In genomic region chr4:148810706-148811105, GRCm38 (mm10) we compare ENCODE assay signal across 19 mouse cellular contexts. TPM values are rescaled to one million over a fixed set of nuclear protein-coding genes. Genes with fewer than 3 reads are reported as not detected.
DNase-seq lines count a peak whose midpoint lies in the region; ATAC-seq and TF ChIP-seq lines count a peak whose summit lies in the region.
"Had no signal": no experiment of that assay in that cellular context is flagged by ENCODE, and none has a peak within 500 bp of the region (broad histone marks: within the 10 kb centered on the region; RNA-seq: fewer than 3 reads in every experiment).

No protein-coding gene starts in this region.

- no peaks in the 10 kb centered on the region for H3K9me3 ChIP-seq in heart, embryonic 15.5 days (replicated peaks)
- H3K9me3 ChIP-seq in neural tube, embryonic 14.5 days (ENCODE audit: control insufficient read depth, low read length), result no peaks in the 10 kb centered on the region
- H3K9me3 ChIP-seq in kidney, embryonic 16.5 days (ENCODE audit: low read length), result no peaks in the 10 kb centered on the region
- H3K9me3 ChIP-seq: embryonic facial prominence, embryonic 15.5 days; stomach, embryonic 15.5 days had no signal

- no peaks in the 10 kb centered on the region for H3K36me3 ChIP-seq in heart, embryonic 15.5 days
- H3K36me3 ChIP-seq in neural tube, embryonic 14.5 days (ENCODE audit: control insufficient read depth, insufficient read depth, low read length), result no peaks in the 10 kb centered on the region
- H3K36me3 ChIP-seq in kidney, embryonic 16.5 days (ENCODE audit: insufficient read depth, low read length), result no peaks in the 10 kb centered on the region
- H3K36me3 ChIP-seq: embryonic facial prominence, embryonic 15.5 days; stomach, embryonic 15.5 days had no signal

- H3K4me3 ChIP-seq in gastrocnemius, adult 2 months, result no peak overlapping the region
- H3K4me3 ChIP-seq in heart, embryonic 15.5 days, result peak overlapping the region; percentile 10; the same call in 1 of the 2 replicates
- H3K4me3 ChIP-seq in neural tube, embryonic 14.5 days (ENCODE audit: low read depth, low read length), result no peak overlapping the region
- H3K4me3 ChIP-seq in kidney, embryonic 16.5 days (ENCODE audit: low read length), result no peak overlapping the region
- H3K4me3 ChIP-seq: embryonic facial prominence, embryonic 15.5 days; stomach, embryonic 15.5 days had no signal

- peak overlapping the region; percentile 40 for H3K4me2 ChIP-seq in heart, embryonic 15.5 days
- H3K4me2 ChIP-seq in neural tube, embryonic 14.5 days (ENCODE audit: low read depth, low read length), result peak overlapping the region; percentile 2; the same call in 1 of the 2 replicates
- H3K4me2 ChIP-seq in kidney, embryonic 16.5 days (replicated peaks; ENCODE audit: low read depth, low read length), result no peak overlapping the region
- H3K4me2 ChIP-seq: embryonic facial prominence, embryonic 15.5 days; stomach, embryonic 15.5 days had no signal

- peaks cover 85% of the 10 kb centered on the region for H3K4me1 ChIP-seq in heart, embryonic 15.5 days (replicated peaks)
- peaks cover 47% of the 10 kb centered on the region; the same call in 1 of the 2 replicates for H3K4me1 ChIP-seq in neural tube, embryonic 14.5 days (ENCODE audit: control insufficient read depth, insufficient read depth, low read length)
- peaks cover 55% of the 10 kb centered on the region for H3K4me1 ChIP-seq in kidney, embryonic 16.5 days (ENCODE audit: insufficient read depth, low read length)

- peak overlapping the region; percentile 44; the same call in 1 of the 2 replicates for H3K9ac ChIP-seq in heart, embryonic 15.5 days
- no peak overlapping the region for H3K9ac ChIP-seq in neural tube, embryonic 14.5 days (replicated peaks; ENCODE audit: low read depth, low read length)
- no peak overlapping the region for H3K9ac ChIP-seq in kidney, embryonic 16.5 days (replicated peaks; ENCODE audit: low read length)
- H3K9ac ChIP-seq: embryonic facial prominence, embryonic 15.5 days; stomach, embryonic 15.5 days had no signal

- peaks cover 32% of the 10 kb centered on the region for H3K27me3 ChIP-seq in heart, embryonic 15.5 days
- H3K27me3 ChIP-seq in neural tube, embryonic 14.5 days (ENCODE audit: control insufficient read depth, insufficient read depth, low read length), result peaks cover 6% of the 10 kb centered on the region
- peaks cover 33% of the 10 kb centered on the region for H3K27me3 ChIP-seq in kidney, embryonic 16.5 days (ENCODE audit: insufficient read depth, low read length)

- intact Hi-C loops in gastrocnemius, adult 2 months (cut with DNase I), result loop anchor here (5.0 kb wide), 2 partner anchors 42 to 237 kb away; no protein-coding TSS in a partner anchor
- intact Hi-C loops in gastrocnemius, postnatal 14 days (cut with DNase I; ENCODE audit: low total_unique reads), result no loop called here
- intact Hi-C loops in heart, postnatal 36 days (cut with DNase I), result loop anchor here (10.0 kb wide), 1 partner anchor 54 kb away; no protein-coding TSS in a partner anchor
- intact Hi-C loops in left cerebral cortex, postnatal 4 days (cut with DNase I), result no loop called here

- H3K27ac ChIP-seq in gastrocnemius, adult 2 months, result peak overlapping the region; percentile 56; the same call in 1 of the 2 replicates
- peak overlapping the region; percentile 50 for H3K27ac ChIP-seq in heart, embryonic 15.5 days
- no peak overlapping the region for H3K27ac ChIP-seq in neural tube, embryonic 14.5 days (ENCODE audit: low read depth, low read length)
- H3K27ac ChIP-seq in kidney, embryonic 16.5 days (ENCODE audit: low read length), result no peak overlapping the region
- H3K27ac ChIP-seq: embryonic facial prominence, embryonic 15.5 days; stomach, embryonic 15.5 days had no signal

- no peak for DNase-seq in gastrocnemius, adult 2 months
- no peak for DNase-seq in gastrocnemius, postnatal 14 days
- no peak for DNase-seq in heart, postnatal 36 days
- peak; percentile 49 for DNase-seq in left cerebral cortex, postnatal 4 days
- DNase-seq in left cerebral cortex, adult 9 months (ENCODE audit: low spot score in 2 of 2), result no peak
- DNase-seq: adrenal gland, postnatal 14 days; cerebellum, adult 9-10 months; kidney, adult 18-20 months; kidney, postnatal 10 days; lung, postnatal 4 days; thymus, postnatal 25 days had no signal

- ATAC-seq in heart, embryonic 15.5 days (replicated peaks; ENCODE audit: insufficient number of reproducible peaks, insufficient read depth, low FRiP score, low read depth), result no peak
- ATAC-seq in neural tube, embryonic 14.5 days (ENCODE audit: low read depth), result no peak
- ATAC-seq in kidney, embryonic 16.5 days (ENCODE audit: low FRiP score, low TSS enrichment), result no peak
- ATAC-seq: CD4-positive, CD25-positive, alpha-beta regulatory T cell, adult 4 months; forebrain, embryonic 14.5 days; inflammation-experienced regulatory T-cells, adult 6 months had no signal

- TF ChIP-seq CTCF in gastrocnemius, adult 2 months (IDR thresholded peaks at IDR 0.05), result no peak

- WGBS in heart, embryonic 15.5 days, result 65% methylated on average over 9 of the region's 9 CpGs
- 29% methylated on average over 9 of the region's 9 CpGs for WGBS in neural tube, embryonic 14.5 days
- WGBS in kidney, embryonic 16.5 days, result 36% methylated on average over 9 of the region's 9 CpGs

RNA-seq across cellular contexts. Expression of gene Casz1, which starts 6.5 kb away (rescaled TPM):
- total RNA-seq in gastrocnemius, adult 2 months (2021), result 10 to 100 TPM; 31.2 to 41.3 TPM
- total RNA-seq in gastrocnemius, postnatal 14 days (2021), result 10 to 100 TPM; 31.2 to 32.9 TPM
- 20.7 and 22.6 TPM in 2 replicates for polyA plus RNA-seq in heart, embryonic 15.5 days (2015; fragmentation: Nextera tagmentation; extraction: Ambion mirVana)
- 10 to 100 TPM; 38.7 to 45.3 TPM for total RNA-seq in heart, postnatal 36 days (2021)
- 1 to 10 TPM; 1.1 to 2.4 TPM for total RNA-seq in left cerebral cortex, postnatal 4 days (2021)
- 13.6 and 16.1 TPM in 2 replicates for polyA plus RNA-seq in neural tube, embryonic 14.5 days (2014; fragmentation: Nextera tagmentation; extraction: Ambion mirVana)
- polyA plus RNA-seq in kidney, embryonic 16.5 days (2015; fragmentation: Nextera tagmentation; extraction: Ambion mirVana), result 5.4 and 8.8 TPM in 2 replicates

Comparison
In these comparisons a context has a peak if more than half of its experiments do, and no peak if none do; other contexts are left out.
1. intact Hi-C loops: an anchor here in gastrocnemius, adult 2 months (5.0 kb wide) and heart, postnatal 36 days (10.0 kb wide); none called in gastrocnemius, postnatal 14 days and left cerebral cortex, postnatal 4 days.
2. H3K27ac ChIP-seq: peak in gastrocnemius, adult 2 months (single experiment) and heart, embryonic 15.5 days (single experiment); none in neural tube, embryonic 14.5 days (single experiment) and kidney, embryonic 16.5 days (single experiment).
3. RNA of gene Casz1, which starts 6.5 kb away (total RNA-seq): 38.7 to 45.3 TPM in heart, postnatal 36 days, 31.2 to 41.3 TPM in gastrocnemius, adult 2 months and 31.2 to 32.9 TPM in gastrocnemius, postnatal 14 days; 1.1 to 2.4 TPM in left cerebral cortex, postnatal 4 days; every median in the first group is over 4 times any median in the second.